Mouse (Mus musculus) thymus, adult 2 months (tissue): ENCODE data around the gene Tspan33. TPM values are rescaled to one million over a fixed set of nuclear protein-coding genes. Genes with fewer than 3 reads are reported as not detected.

Source experiments
- DNase-seq: peaks from one replicate; pipeline ENCODE4 v3.0.0; 2021
- H3K27ac ChIP-seq: fragments of 200-500 bp; 2 replicates; pipeline ENCODE4 v1.5.1; 2012; ENCODE audit warnings: low read length, control low read depth; ENCODE audit not compliant: control insufficient read depth, insufficient read depth
- H3K27me3 ChIP-seq: fragments of 200-500 bp; 2 replicates; pipeline ENCODE4 v1.6.1; 2012; ENCODE audit warnings: mild to moderate bottlenecking, low read length, moderate library complexity, mixed read lengths; ENCODE audit not compliant: control insufficient read depth, insufficient read depth
- H3K36me3 ChIP-seq: fragments of 200-500 bp; 2 replicates; pipeline ENCODE4 v1.6.1; 2012; ENCODE audit warnings: mild to moderate bottlenecking, low read length, moderate library complexity; ENCODE audit not compliant: control insufficient read depth, insufficient read depth
- H3K4me1 ChIP-seq: fragments of 200-500 bp; replicated peaks from 2 replicates; pipeline ENCODE4 v1.6.1; 2012; ENCODE audit warnings: low read length; ENCODE audit not compliant: control insufficient read depth, insufficient read depth
- H3K4me3 ChIP-seq: fragments of 200-500 bp; 2 replicates; pipeline ENCODE4 v1.5.1; 2012; ENCODE audit warnings: mild to moderate bottlenecking, low read length, control low read depth, moderate library complexity; ENCODE audit not compliant: control insufficient read depth, insufficient read depth
- CTCF ChIP-seq: fragments of 200-500 bp; IDR thresholded peaks from 2 replicates; pipeline ENCODE4 v1.5.1; 2012; ENCODE audit warnings: mild to moderate bottlenecking, control low read depth, low read length, moderate library complexity, borderline replicate concordance; ENCODE audit not compliant: control insufficient read depth, poor library complexity, insufficient read depth; ENCODE audit errors: extremely low read depth
- POLR2A ChIP-seq: fragments of 200-500 bp; IDR thresholded peaks from 2 replicates; pipeline ENCODE4 v1.6.1; 2012; ENCODE audit warnings: mild to moderate bottlenecking, low read length, control low read depth, moderate library complexity; ENCODE audit not compliant: control insufficient read depth, poor library complexity, insufficient read depth; ENCODE audit errors: extremely low read depth
- WGBS: fragments of 180-500 bp; shearing (Covaris S2); methylation state at CpG from one replicate; pipeline ENCODE4 v1.1.7; 2018; 5-methylcytosine and 5-hydroxymethylcytosine counted together
- polyA plus RNA-seq: library from polyadenylated mRNA; depleted of rRNA; stranded (reverse); fragments of >200 nt; gene quantifications from 2 replicates; pipeline ENCODE4 v1.2.3, GENCODE M21; 2012

The Tspan33 gene
- polyA plus RNA-seq, 1 experiment, result 6.1 TPM

DNA sequence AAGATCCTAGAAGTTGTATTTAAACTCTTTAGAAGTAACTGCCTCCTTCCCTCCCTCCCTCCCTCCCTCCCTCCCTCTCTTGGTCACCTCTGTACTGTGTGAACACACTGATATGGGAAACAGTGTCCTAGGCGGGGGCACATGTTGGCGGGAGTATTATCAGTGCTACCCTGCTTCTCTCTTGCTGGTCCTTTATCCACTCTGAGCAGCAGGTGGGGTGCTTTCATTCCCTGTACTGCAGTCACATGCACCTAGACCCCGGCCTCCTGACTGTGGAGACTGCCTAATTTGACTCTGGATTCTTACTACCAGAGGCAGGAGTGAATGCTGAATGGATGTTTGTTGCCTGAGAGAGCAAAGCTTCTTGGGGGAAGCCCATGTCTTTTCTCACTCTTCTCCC, 3.5 kb downstream of the Tspan33 start:
- WGBS, result 89% methylated on average over 3 of the region's 3 CpGs
- H3K4me3 ChIP-seq, result no peak overlapping the region
- TF ChIP-seq CTCF (no peak), POLR2A (no peak)

DNA sequence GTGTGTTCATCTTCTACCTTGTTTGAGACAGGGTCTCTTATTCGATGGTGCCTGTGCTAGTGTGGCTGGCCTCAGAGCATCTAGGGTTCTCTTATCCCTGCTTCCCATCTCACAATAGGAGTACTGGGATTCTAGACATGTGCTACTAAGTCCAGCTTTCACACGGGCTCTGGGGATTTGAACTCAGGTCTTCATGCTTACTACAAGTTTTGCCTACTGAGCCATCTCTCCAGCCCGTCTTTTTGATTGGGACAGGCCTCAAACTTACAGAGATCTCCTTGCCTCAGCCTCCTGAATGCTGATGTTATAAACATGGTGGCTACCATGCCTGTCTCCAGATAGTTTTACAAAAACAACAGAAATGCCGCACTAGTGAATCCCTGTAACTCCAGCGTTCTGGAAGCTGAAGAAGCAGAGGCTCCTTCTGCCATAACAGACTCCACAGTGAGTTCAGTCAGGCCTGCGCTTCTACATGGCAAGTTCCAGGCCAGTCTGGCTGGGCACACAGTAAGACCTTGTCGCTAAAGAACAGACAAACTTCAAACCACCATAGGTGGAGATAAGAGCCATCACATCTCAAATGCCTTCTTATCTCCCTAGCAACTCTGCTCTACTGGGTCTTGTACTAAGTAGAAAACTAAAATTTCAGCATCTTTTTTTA, 5.2 kb downstream of the Tspan33 start:
- H3K36me3 ChIP-seq, result no peaks in the 10 kb centered on the region
- H3K4me3 ChIP-seq, result no peak overlapping the region
- no peaks in the 10 kb centered on the region; the same call in 1 of the 2 replicates for H3K27me3 ChIP-seq
- H3K27ac ChIP-seq, result no peak overlapping the region
- no peak for DNase-seq
- peaks cover 4% of the 10 kb centered on the region for H3K4me1 ChIP-seq
- no peak for TF ChIP-seq POLR2A
- TF ChIP-seq CTCF, result no peak
- WGBS, result 95% methylated on average over 7 of the region's 7 CpGs

More for the DNA sequence above, 3.5 kb downstream of the Tspan33 start:
- no peak overlapping the region for H3K27ac ChIP-seq
- peaks cover 3% of the 10 kb centered on the region; the same call in 1 of the 2 replicates for H3K27me3 ChIP-seq
- DNase-seq, result no peak
- no peaks in the 10 kb centered on the region for H3K36me3 ChIP-seq
- H3K4me1 ChIP-seq, result peaks cover 8% of the 10 kb centered on the region

DNA sequence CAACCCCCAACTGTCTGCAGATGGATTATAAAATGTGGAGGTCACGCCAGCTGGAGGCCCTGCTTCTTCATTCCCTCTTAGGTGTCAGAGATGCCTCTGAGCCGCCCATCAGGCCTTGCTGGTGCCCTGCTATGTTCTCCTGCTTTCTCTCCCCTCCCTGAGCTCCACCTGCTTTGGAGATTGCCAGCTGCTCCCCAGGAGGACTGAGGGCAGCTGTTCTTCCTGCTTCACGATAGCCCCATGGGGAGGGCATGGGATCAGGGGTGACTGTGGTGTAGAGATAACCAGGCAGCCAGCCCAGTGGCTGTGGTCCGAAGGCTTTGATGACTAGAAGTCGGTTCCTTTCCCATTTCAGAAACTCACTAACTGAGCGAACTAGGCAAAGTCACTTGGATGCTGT, 7.0 kb downstream of the Tspan33 start:
- H3K36me3 ChIP-seq, result no peaks in the 10 kb centered on the region
- H3K27me3 ChIP-seq, result no peaks in the 10 kb centered on the region
- H3K27ac ChIP-seq, result no peak overlapping the region
- no peak overlapping the region for H3K4me3 ChIP-seq
- no peak for DNase-seq
- TF ChIP-seq CTCF, result no peak
- no peak for TF ChIP-seq POLR2A
- no peaks in the 10 kb centered on the region for H3K4me1 ChIP-seq
- WGBS, result 60% methylated on average over 6 of the region's 6 CpGs

DNA sequence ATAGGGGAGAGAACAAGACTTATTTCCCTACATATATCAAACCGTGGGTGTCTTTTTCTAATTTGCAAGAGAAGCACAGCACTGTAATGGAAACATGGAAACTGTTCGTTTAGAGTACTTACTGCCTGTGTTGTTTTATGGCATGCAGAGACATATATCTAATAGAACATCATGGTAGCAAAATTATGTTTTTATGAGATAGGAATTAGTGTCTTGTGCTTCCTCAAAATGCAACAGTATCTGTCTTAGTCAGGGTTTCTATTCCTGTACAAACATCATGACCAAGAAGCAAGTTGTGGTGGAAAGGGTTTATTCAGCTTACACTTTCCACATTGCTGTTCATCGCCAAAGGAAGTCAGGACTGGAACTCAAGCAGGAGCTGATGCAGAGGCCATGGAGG, 8.1 kb downstream of the Tspan33 start:
- Histone ChIP-seq H3K36me3 (no peaks in the 10 kb centered on the region), H3K27ac (no peak overlapping the region), H3K4me1 (no peaks in the 10 kb centered on the region), H3K4me3 (no peak overlapping the region), H3K27me3 (no peaks in the 10 kb centered on the region)
- no peak for TF ChIP-seq CTCF
- no peak for TF ChIP-seq POLR2A
- DNase-seq, result no peak
- WGBS, result 83% methylated on average over 3 of the region's 3 CpGs

DNA sequence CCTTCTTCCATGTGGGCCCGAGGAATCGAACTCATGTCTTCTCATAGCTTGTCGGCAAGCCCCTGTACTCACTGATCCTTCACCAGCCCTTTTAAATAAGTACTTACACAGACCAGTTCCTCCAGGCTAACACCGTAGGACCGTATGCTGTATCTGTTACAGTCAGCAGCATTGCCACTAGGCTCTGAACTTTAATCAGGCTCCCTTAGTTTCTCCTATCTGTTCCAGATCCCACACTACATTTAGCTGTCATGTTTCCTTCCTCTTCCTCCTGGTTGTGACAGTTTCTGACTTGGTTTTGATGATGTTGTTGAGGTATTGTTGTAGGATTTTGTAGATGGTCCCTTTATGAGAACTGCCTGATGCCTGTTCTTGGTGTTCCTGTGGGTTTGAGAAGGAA, 10.1 kb downstream of the Tspan33 start:
- Histone ChIP-seq H3K27me3 (no peaks in the 10 kb centered on the region), H3K4me3 (no peak overlapping the region), H3K4me1 (no peaks in the 10 kb centered on the region), H3K27ac (no peak overlapping the region), H3K36me3 (no peaks in the 10 kb centered on the region)
- TF ChIP-seq POLR2A, result no peak
- TF ChIP-seq CTCF, result no peak
- DNase-seq, result no peak
- 93% methylated on average over 5 of the region's 5 CpGs for WGBS

DNA sequence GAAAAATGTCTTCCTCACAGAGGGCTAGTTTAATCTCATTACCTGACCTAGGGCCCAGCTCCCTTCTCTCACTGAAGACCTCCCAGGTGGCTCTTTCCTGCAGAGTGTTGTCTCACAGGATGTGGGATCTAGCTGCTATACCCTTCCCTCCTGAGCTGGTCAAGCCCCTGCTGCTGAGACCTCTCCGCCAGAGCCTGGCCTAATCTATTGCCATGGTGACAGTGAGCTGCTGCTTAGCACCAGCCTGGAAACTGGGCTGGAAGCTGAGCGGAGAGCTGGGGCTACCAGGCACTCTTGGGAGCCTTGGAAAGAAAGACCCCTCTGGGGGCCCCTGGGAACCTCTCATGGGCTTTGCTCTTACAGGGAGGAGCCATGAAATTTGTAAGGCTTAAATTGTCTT, 13.9 kb downstream of the Tspan33 start:
- no peak for DNase-seq
- no peak overlapping the region for H3K27ac ChIP-seq
- H3K4me1 ChIP-seq, result no peaks in the 10 kb centered on the region
- TF ChIP-seq POLR2A, result no peak
- TF ChIP-seq CTCF, result no peak
- no peaks in the 10 kb centered on the region for H3K27me3 ChIP-seq
- no peak overlapping the region for H3K4me3 ChIP-seq
- 94% methylated on average over 2 of the region's 2 CpGs for WGBS
- H3K36me3 ChIP-seq, result no peaks in the 10 kb centered on the region

DNA sequence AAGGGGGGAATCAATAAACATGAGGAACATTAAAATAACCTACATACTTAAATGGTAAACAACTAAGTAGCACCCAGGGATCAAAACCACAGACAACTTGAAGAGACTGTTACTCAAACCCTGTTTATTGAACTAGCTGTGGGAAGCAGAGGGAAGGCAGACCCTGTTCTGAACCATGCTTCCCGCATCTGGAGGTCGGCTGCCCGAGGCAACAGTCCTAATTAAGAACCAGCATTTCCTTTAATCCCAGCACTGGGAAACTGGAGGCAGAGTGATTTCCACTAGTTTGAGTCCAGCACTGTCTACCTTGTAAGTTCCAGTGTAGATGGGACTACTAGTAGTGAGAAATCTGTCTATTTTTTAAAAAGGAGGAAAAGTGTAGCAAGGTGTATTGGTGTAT, 17.3 kb downstream of the Tspan33 start:
- Histone ChIP-seq H3K27ac (no peak overlapping the region), H3K4me3 (no peak overlapping the region), H3K4me1 (no peaks in the 10 kb centered on the region), H3K36me3 (no peaks in the 10 kb centered on the region), H3K27me3 (no peaks in the 10 kb centered on the region)
- no peak for TF ChIP-seq CTCF
- TF ChIP-seq POLR2A, result no peak
- DNase-seq, result no peak
- 92% methylated on average over 3 of the region's 3 CpGs for WGBS
